Mouse (Mus musculus): ENCODE measurements around the gene Rbms3.

The Rbms3 gene

DNA sequence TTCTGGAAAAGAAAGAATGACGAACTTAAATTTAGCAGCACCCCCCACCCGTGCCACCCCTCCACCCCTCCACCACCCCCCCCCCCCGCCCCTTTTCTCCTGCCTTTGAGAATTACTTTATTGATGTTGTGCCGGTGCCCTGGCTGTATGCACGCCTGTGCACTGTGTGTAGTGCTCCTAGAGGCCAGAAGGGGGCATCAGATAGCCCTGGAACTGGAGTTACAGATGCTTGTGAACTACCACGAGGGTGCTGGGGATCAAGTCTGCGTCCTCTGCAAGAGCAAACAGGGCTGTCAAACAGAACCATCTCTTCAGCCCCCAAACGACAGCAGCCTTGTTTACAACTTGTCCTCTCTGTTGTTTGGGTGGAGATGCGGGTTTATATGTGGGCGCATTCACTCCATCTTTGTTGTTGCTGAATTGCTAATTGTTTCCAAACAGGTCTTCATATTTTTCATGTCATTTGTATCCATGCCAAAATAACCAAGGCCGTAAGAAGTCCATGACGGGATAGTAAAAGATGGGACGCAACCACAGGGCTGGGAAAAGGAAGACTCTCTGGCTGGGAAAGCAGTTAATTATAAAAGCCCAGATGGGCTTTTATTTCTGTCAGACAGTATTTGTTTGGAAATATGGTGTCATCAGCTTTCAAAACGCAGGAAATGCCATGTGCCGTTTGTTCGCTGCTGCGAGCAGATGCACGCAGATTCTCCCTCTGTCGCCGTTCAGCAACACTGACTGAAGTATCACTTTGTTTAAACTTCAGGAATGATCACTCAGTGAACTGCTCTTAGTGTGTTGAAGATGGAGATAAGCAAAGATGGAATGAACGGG is 652.9 kb downstream of the Rbms3 start:
- no peak for DNase-seq (ENCODE audit: low read depth, low spot score)

GRCm38 (mm10) chr9:116975269-116975668 is 654.4 kb downstream of the Rbms3 start:
- no peak for DNase-seq (ENCODE audit: low read depth, low spot score)

- no peak for DNase-seq (ENCODE audit: low read depth, low spot score)
These were observed 655.6 kb downstream of the Rbms3 start for GRCm38 (mm10) chr9:116974134-116974533.

DNA sequence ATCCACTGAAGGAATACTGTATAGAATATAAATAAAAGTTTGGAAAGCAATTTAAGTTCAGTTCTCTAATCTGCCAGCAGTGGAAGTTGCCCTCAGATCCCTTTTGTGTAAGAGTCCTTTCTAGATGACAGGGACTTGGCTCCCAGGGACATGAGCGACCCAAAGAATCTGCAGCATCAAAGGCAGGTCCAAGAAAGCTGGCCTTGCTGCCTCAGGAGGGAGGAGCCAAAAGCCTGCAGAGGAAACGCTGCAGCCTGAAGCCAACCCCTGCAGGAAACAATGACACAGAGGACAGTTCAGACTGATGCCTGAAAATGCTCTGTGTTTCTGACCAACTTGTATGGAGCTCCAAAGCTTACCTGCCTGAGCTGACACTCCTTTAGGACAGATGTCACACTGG is 656.1 kb downstream of the Rbms3 start:
- DNase-seq (ENCODE audit: low read depth, low spot score), result no peak

GRCm38 (mm10) chr9:116967317-116967716 is 662.4 kb downstream of the Rbms3 start:
- DNase-seq (ENCODE audit: low read depth, low spot score), result no peak

DNA sequence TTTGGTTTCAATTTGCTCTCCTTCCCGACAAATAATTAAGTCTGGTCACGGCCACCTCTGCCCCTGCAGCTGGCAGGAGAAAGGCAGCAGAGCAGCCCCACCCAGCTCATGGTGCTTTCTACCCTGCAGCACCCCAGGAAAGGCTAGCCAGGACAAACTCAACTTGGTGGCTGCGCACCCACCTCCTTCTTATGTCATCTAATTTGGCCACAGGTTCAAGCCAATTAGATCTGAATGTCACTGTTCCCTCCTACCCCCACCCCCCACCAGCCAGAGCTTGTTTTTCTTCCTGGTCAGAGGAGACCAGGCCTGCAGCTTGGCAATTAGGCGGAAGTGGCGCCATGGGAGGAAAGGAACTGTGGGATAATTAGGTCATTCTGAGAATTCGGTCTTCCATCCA is 664.0 kb downstream of the Rbms3 start:
- no peak for DNase-seq (ENCODE audit: low read depth, low spot score)

DNA sequence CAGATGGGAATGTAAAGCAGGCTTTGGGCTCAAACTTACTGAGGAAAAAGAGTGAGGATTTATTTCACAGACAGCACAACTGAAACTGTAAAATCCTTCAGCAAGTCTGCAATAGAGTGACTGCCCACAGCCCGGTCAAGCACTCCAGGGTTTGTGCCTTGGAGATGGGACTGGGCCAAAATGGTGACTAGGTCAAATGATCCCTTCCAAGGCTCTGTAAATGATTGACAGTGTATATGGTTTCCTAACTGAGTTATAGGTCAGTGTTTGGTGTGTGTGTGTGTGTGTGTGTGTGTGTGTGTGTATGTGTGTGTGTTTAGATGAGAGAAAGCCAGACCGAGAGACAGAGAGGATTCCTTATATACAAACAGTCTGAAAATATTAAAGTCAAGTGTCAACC is 673.6 kb downstream of the Rbms3 start:
- DNase-seq (ENCODE audit: low read depth, low spot score), result no peak

DNA sequence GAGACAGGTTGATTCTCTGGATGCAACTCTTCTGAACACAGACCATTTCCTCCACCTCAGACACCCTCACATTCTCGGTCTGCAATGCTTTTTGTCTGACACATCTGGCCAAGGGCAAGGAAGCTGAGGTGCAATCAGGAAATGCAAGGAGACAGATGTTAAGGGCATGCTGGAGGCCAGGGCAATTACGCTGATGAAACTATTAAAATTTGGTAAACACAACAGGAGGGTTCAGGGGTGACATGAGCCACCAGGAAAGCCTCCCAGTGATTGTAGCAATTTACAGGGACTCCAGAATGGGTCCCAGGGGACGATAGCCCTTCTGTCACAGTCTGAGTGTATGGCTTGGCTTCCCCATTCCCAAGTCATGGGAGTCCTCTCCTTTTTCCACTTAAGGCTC is 681.5 kb downstream of the Rbms3 start:
- no peak for DNase-seq (ENCODE audit: low read depth, low spot score)

GRCm38 (mm10) chr9:116947369-116947768 is 682.3 kb downstream of the Rbms3 start:
- DNase-seq (ENCODE audit: low read depth, low spot score), result no peak

DNA sequence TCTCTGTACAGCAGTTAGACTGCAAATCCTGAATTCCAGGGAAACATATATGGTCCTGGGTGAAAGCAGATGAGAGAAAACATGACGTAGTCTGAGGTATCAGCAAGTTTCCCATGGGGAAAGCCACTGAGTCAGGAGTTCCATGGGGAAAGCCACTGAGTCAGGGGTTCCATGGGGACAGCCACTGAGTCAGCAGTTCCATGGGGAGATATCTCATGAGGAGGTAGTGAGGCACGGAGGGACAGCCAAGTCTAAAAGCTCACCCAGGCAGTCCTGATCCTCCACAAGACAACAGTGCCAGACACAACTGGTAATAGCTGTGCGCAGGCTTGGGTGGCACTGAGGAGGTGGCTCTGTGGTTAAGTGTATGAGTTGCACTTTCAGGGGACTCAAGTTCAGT is 682.9 kb downstream of the Rbms3 start:
- no peak for DNase-seq (ENCODE audit: low read depth, low spot score)

- no peak for DNase-seq (ENCODE audit: low read depth, low spot score)
These were observed 684.0 kb downstream of the Rbms3 start for GRCm38 (mm10) chr9:116945689-116946088.

DNA sequence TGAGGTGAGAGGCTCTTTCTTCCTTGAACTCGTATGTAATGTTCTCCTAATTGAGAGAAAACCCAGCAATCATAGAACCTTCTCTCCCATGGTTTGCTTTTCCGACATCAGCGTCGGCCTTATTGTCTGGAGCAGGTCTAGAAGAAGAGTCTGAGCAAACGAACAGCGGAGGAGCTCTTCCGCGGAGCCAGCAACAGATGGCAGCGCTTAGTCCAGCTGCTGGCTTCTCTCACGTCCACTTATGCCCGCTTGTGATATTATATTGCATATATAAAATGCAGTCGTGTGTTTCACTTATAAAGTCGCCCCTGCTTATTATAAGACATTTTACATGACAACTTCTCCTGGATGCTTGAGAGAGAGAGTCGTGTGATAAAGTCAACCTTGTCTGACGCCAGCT is 685.8 kb downstream of the Rbms3 start:
- DNase-seq (ENCODE audit: low read depth, low spot score), result no peak

GRCm38 (mm10) chr9:116941116-116941515 is 688.6 kb downstream of the Rbms3 start:
- no peak for DNase-seq (ENCODE audit: low read depth, low spot score)

- no peak for DNase-seq (ENCODE audit: low read depth, low spot score)
These were observed 689.0 kb downstream of the Rbms3 start for GRCm38 (mm10) chr9:116940693-116941092.

GRCm38 (mm10) chr9:116928338-116928737 is 701.4 kb downstream of the Rbms3 start:
- no peak for DNase-seq (ENCODE audit: low read depth, low spot score)

- DNase-seq (ENCODE audit: low read depth, low spot score), result no peak
These were observed 706.6 kb downstream of the Rbms3 start for GRCm38 (mm10) chr9:116923151-116923550.

GRCm38 (mm10) chr9:116922561-116922960 is 707.2 kb downstream of the Rbms3 start:
- no peak for DNase-seq (ENCODE audit: low read depth, low spot score)

DNA sequence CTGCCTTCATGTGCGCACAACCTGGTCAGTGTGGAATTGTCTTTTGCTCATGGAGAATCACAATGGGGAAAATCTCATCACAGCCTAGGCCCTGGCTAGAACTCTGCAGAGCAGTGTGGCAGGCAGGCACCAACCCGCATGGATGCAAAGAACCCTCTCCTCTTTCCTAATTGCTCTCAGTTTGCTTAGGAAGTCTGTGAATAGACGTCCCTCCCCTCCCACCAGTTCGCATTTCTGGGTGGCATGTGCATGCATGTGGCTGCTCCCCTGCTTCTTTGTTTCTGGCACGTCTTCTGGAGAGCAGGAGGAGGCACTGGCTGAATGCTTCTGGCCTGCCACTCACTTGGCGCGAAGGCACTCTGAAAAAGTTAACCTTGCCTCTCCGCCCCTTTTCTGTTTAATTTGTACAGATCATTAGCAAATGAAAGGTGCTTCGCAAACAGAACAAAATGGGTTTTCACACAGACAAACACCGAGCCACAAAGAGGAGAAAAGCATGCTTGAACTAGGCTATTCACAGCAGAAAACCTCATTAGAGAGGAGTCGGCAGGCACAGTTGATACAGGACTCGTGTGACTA is 710.2 kb downstream of the Rbms3 start:
- no peak for DNase-seq (ENCODE audit: low read depth, low spot score)

DNA sequence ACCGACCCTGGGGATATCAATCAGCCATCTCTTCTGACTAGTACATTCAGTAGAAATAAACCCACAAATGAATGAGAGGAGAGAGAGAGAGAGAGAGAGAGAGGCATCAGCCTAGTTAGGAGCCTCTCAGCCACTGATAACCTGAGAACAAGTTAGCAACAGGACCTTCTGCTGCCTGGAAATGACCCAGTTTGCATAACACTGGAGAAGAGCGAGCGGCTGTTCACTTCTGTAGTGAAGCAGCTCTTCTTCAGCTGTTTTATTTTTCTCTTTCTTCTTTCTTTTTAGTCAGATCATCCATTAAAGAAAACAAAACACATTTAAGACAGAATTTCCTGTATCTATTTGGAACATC is 717.2 kb downstream of the Rbms3 start:
- DNase-seq (ENCODE audit: low read depth, low spot score), result no peak

GRCm38 (mm10) chr9:116911781-116912492 is 717.8 kb downstream of the Rbms3 start:
- no peak for DNase-seq (ENCODE audit: low read depth, low spot score)

DNA sequence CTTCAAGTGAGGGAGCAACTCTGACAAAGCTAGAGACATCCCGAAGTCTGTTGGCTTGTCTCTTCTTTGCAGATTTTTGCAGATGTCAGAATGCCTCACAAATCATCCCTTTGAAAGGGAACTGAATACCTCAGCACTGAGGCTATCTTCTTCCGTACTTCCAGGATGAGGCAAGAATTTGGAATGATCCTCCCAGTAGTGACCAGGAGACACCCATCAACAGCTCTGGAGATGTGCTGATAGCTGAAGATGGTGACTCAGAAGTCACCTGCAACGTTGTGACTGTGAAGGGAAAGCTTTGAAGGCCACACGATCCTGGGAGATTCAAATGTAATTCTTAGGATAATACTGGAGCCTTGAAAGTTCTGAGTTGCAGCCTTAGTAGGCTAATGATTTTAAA is 720.2 kb downstream of the Rbms3 start:
- DNase-seq (ENCODE audit: low read depth, low spot score), result no peak

DNA sequence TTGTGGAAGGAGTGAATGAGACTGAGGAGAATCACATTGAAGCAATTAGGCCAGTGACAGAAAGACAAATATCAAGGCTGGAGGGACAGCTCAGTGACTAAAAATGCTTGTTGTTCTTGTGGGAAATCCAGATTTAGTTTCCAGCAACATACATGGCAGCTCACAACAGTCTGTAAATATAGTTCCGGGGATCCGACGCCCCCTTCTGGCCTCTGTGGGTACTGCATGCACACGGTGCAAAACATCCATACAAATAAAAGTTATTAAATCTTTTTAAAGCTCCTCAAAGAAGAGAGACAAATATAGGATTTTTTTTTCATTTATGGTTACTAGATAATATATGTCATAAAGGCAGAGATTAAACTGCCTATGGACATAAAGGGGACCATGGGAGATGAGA is 722.8 kb downstream of the Rbms3 start:
- DNase-seq (ENCODE audit: low read depth, low spot score), result no peak

DNA sequence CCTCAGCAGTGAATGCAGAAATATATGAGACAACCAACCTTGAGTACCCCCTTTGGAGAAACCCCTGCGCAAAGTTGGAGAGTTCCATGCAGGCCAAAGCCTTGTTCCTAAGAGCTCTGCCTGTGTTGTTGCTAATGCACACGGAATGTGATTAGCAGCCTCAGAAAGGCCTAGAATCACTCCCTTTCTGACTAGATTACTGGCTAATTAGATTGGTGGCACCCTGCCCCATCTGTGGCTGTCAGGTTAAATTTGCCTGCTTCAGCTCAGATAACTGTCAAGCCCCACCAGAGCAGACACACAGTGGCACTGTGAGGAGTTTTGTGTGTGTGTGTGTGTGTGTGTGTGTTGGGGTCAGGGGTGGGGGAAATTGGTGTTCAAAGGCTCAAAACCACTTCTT is 724.1 kb downstream of the Rbms3 start:
- no peak for DNase-seq (ENCODE audit: low read depth, low spot score)
